Mouse (Mus musculus): ENCODE results near the gene Dguok.
A peak's percentile ranks its signal among the peaks of the same experiment; 100 is the strongest.

The Dguok gene

DNA sequence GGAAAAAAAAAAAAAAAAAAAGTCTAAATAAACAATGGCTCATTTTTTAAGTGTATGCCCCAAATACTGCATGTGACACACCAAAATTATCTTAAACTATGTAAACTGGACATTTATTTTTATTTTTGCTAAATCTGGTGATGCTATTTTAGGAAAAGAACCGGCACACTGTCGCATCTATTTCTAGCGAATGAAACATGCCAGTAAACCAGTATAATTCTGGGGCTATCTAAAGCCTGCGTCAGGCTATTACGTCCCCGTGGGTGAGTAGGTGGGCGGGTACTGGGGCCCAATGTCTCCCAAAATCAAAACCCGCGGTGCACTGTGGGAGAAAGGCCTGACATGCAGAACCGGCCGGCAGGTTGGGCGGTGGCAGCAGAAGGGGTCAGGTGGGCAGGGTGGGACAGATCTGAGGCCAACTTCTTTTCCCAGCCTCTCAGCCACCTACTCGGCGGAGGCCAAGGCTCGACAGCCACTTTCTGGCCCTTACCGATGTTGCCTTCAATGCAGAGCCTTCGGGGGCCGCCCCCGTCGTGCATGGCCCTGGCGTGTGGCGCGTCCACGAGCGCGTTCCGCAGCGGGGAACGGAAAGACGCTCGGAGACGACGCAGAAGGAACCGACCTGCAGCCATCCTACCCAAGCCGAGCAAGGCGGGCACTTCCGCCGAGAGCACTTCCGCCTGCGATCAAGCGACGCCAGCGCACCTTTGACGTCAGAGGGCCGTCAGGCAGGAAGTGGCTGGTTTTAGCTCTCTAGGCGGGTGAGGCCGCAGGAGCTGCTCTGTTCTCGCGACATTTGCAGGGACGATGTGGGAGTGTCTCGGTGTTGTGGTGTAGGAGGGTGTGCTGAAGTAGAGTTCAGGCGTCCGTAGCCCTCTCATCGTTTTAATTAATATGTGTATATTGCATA, at the start of gene Dguok:
TSS of gene Dguok (minus strand) at position 712 of the 910 bp plus-strand sequence.
- peak; percentile 95 to 98 for DNase-seq

DNA sequence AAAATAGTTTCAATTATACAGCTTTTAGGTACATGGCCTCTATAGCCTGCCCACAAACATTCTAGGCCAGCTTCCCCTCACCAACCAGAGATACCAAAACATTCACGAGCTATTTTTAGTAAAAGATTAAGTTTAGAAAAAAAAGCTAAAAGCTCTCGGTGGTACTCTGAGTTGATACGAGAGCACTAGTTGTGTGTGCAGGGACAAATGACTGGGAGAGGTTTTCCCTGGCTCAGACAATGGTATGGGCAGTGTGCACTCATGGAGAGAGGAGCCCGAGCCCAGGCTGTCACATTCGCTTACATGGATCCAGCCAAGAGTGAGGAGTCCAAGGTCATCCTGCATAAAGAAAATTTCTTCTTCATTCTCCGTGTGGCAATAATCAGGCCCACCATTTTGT, 49.2 kb upstream of the Dguok start:
- no peak for DNase-seq

DNA sequence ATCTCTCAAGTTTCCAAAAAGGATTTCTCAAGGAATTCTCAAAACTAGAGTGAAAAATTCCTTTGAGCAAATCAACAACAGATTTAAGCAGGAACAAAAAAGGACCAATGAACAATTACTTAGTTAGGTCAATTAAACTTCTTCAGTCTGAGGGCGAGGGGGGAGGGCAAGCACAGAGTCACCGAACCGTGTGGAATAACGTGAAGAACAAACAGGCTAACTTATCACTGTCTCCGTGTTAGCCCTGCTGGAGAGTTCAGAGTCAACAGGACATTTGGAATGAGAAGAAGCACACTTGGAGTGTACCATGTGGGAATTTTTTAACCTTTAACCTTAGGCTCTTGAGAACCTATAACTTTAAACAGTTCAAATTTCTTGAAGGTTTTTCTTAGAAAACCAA, 41.6 kb upstream of the Dguok start:
- no peak for DNase-seq

DNA sequence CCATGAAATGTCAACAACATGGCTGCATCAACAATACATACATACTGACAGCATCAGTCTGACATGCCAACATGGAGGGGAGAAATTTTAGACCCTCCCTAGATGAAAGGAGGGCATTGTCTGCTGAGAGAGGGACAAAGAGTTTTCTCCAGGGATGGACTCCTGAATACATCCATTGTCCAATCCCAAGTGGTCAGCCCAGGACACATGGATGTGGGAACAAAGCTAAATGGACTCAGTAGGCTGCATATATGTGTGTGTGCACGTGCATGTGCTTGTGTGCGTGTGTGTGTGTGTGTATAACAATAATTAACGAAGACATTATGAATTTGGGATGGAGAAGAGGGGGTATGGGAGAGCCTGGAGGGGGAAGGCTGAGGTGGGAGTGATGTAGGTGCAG, 39.0 kb upstream of the Dguok start:
- no peak for DNase-seq

DNA sequence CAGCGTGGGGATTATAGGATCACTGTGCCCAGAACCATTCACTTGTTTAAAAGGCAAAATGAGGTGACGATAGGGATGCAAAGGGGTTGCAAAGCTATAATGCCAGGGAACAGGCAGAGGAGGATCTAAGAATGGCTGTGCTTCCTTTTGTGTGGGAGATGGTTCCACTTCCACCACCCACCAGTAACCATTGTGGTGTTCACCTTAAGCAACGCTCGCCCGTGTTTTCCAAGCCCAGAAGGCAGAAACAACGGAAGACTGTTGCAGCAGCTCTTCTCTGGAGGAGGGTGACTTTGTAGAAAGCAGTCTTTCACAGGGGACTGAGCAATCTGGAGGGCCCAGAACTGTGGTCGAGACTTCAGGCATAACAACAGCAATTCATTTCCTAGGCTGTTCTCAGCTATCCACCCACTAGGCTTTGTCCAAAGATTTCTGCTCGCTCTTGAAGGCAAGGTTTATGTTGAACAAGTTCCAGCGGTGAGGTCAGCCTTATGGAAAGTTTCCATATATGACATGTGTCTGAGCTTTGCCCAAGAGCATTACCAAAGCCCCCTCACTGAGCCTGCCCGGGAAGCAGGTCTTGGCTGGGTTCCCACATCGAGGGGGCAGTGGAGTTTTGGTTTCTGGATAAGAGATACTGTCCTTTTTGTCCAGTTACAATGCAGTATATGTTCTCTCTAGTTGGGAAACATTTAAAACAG, 35.1 kb upstream of the Dguok start:
- peak; percentile 34 to 56 for DNase-seq

DNA sequence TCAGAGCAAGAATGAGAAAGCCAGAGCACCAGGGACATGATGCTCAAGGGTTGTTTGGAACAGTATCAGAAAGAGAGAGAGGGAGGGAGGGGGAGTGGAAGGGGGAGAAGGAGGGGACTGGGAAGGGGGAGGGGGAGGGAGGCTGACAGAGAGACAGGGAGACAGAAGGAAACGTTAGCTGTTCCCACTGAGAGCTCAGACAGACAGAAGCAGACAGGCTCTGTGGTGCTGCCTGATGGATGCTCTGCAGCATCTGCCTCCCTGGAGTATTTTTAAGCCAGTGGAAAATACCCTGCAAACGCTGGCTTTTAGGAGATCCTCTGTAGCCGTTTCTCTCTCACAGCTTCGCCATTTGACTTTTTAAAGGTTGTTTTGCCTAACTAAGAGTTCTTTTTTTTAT, 33.2 kb upstream of the Dguok start:
- no peak for DNase-seq

DNA sequence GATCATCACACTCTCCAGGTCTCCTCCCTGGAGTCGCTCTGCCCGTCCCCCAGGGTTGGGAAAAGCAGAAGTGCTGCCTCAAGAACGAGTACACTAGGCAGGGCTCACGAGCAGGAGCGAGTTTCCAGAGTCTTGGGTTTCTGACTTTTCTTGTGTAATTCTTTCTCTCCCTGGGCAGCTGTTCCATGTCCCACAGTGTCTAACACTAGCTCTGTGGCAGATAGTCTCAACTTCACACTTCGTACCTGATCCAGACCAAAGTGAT, 30.0 kb upstream of the Dguok start:
- no peak for DNase-seq

DNA sequence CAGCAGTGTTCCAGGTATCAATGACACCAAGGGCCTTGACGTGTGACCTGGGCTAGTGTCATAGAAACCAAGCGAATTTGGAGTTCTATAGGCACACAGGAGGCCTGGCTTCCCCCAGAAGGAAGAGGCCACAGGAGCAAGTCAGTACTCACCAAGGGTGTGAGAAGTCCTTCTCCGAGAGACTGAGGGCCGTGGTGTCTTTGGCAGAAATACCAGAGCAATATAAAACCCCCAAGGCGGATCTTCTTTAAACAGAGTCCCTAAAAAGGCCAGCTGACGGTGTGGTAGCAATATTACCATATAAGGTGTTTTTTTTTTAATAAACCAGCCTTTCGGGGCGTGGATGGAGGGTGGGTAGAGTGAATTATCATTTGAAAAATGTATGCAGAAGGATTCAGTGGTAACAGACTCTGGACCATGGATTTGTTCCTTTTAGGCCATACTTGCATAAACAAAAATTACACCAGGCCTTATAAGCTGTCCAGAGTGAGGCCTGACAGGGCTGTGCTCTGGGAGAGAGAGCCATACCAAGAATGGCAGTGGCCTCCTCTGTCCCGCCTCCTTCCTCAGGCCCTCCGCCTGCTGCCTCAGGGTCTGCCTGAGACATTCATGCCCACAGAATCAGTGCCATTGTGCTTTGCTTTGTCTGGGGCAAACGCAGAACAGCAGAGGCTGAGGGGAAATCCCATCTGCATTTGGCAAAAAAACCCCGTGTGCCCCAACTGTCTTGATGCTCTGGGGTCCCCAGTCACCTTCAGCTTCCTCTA, 29.4 kb upstream of the Dguok start, which contains the start of gene Actg2:
TSS of gene Actg2 (minus strand) at position 238 of the 767 bp plus-strand sequence.
- DNase-seq, result no peak

DNA sequence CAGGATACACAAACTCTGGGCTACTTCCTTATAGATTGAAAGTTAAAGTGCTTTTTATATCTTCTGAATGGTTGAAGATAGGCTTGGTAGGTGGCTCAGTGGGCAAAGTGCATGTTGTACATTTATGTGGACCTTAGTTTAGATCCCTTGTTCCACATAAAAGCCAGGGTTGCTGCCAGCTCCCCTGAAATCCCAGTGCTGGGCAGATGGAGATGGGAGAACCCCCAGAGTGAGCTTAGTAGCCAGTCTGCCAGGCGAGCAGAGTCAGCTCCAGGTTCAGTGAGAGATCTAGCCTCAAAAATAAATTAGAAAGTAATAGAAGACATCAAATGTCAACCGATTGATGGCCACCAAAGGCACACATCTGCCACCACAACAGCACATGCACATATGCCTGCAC, 25.8 kb upstream of the Dguok start:
- peak; percentile 71 to 81 for DNase-seq

DNA sequence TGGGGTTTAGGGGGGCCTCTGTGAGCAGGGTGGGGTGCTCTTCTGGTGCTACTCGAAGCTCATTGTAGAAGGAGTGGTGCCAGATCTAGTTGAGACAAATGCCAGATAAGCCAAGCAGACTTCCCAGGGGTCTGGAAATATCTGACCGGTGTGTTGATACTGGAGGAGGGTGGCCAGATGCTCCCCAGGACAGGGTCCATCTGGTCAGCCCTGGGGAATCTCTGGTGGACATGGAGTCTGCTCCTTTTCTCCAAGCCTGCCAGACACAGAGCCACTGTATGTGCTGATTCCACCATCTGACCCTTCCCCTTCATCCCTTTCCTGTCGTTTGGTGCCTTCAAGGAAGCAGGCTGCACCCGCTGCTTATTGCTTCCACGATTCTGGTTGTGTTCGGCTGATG, 16.4 kb upstream of the Dguok start:
- peak; percentile 40 to 45 for DNase-seq

DNA sequence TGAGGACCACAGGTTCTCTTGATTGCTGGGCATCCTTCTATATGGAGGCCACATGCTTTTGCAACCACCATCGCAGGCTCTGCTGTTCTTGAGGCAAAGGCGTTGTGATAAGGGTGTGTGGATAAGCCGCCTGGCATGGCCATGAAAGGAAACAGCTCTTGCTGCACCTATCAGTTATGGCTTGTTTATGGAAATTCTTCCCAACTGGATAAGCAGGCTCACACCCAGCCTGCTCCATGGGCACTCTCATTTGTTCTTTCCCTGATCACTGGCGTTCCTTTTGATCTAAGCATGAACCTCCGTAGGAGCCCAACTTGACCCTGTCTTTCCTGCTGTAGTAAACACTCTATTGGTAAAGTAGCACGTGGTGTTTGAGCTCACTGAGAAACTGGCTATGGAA, 15.0 kb upstream of the Dguok start:
- DNase-seq, result no peak

DNA sequence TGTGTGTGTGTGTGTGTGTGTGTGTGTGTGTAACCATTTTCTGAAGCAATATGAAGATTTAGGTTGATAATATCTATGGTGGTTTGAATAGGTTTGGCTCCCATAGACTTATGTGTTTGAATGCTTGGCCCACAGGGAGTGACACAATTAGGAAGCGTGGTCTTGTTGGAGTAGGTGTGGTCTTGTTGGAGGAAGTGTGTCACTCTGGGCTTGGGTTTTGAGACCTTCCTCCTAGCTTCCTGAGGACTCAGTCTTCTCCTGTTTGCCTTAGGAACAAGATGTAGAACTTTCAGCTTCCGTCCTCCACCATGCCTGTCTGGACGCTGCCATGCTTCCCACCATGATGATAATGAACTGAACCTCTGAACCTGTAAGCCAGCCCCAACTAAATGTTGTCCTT, 11.9 kb upstream of the Dguok start:
- no peak for DNase-seq

DNA sequence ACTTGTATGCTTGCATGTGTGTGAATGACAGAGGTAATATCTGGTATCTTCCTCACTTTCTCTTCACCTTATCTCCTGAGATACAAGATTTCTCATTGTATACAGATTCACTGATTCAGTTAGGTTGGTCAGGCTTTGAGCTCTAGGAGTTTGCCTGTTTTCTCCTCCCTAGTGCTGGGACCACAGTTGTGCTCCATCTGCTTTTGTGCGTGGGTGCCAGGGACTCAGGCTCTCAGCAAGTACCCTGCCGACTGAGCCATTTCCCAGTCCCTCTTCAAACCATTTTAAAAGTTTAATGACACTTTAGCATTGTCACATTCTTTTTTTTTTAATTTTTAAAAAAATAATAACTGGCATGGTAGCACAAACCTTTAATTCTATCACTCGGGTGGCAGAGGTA, 8.4 kb upstream of the Dguok start:
- DNase-seq, result no peak

DNA sequence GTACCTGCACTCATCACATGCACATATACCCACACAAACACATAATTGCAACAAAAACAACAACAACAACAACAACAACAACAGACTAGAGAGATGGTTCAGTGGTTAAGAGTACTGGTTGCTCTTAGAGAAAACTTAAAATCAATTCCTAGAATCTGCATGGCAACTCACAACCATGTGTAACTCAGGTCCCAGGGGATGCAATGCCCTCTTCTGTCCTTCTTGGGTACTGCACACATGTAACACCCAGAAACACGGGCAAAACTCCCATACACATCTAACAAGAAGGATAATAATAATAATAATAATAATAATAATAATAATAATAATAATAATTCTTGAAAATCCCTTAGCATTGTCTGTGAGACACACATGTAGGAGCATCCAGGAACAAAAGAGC, 5.7 kb upstream of the Dguok start:
- peak; percentile 69 to 77 for DNase-seq

DNA sequence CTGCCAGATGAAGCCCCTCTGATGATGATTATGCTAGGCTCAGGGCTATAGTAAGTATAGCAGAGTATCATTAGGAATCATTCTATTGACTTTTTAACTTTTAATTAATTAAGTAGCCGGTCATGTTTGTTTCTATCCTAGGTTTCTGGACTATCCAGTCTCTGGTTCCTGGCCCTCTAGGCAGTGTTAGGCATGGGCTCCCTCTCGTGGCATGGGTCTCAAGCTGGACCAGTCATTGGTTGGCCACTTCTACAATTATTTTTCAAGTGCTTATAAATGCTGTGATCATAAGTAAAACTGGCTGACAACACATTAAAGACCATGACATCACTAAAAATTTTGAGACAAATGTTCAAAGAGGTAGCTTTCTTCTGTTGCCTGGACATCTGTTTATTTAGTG, 3.4 kb upstream of the Dguok start:
- peak in 1 of 2 experiments; percentile 54 for DNase-seq

DNA sequence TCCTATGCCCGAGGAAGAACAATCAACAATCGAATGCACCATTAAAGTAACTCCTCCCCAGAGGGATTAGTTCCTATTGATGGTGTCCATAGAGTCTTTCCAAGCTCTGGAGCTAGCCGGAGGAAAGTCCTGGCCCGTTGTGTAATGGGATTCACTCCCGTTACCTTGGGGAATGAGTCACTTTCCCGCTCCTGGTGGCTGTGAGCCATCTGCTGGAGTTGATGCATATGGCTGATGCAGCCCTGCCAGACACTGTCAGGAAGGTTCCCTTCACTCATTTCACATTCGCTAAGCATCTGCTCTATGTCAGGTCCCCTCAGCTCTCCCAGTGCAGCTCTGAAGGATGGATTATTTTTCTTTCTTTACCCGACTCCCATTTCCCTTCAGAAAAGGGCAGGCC, 2.7 kb upstream of the Dguok start:
- peak; percentile 80 to 87 for DNase-seq

DNA sequence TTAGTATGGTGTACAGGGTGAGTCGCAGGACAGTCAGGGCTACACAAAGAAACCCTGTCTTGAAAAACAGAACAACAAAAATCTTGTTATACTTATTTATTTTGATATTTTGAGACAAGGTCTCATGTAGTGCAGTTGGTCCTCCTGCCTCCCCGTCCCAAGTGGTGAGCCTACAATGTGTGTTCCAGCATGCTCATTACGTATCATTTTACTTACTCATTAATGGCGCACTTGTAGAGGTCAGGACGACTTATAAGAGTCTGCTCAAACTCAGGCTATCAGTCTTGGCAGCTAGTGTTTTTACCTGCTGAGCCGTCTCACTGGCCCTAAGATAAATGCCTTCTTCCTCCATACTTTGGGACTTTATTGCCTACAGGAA, 388 bp upstream of the Dguok start:
- peak in 1 of 2 experiments; percentile 38 for DNase-seq

DNA sequence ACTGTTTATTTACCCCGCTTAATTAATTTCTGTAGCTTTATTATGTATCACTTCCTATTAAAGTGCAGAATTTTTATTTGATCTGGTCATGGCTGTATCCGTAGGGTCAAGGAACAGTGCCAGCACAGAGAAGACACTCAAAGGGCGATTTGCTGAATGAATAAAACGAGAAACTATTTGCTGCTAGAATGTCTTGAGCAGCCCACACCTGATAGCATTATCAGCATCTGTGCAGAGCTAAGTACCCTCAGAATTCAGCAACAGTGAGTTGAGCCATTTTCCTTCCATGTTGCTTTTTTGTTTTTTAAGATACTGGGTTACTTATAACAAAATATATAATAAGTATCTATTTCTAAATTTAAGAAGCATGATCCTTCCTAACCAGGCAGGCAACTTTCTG, 1.2 kb downstream of the Dguok start:
- DNase-seq, result no peak

DNA sequence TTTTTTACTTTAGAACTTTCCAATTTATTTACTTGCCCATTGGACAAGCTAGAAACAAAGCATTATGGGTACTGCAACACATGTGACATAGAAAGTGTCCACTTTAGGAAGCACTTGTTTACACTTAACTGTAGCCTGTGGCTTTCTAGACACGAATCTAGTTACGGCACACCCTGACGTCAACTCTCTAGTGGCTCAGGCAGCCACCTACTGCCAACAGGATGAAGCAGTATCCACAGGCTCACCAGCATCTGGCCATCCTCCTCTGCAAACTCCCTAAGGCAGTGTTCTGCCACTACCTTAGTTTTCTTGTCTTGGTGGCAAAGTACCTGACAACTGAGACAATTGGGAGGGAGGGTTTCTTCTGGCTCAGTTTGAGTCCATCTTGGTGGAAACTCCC, 3.4 kb downstream of the Dguok start:
- DNase-seq, result no peak

DNA sequence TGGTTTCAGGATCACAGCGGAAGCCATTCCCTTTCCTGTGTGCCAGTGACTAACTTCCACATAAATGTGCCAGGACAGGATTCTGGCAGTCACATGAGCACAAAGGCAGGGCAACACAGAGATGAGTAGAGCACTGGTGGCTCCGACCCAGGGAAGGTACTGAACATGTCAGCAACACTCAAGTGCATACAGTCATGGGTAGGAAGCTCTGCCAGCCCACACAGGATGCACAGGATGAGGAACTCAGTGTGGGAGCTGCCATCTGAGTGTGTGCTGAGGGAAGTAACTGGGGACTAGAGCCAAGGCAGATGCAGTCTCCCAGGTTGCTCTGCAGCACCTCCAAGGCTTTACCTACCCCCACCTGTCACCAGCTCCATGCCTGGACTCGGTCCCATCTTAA, 4.1 kb downstream of the Dguok start:
- DNase-seq, result peak in 1 of 2 experiments; percentile 39

DNA sequence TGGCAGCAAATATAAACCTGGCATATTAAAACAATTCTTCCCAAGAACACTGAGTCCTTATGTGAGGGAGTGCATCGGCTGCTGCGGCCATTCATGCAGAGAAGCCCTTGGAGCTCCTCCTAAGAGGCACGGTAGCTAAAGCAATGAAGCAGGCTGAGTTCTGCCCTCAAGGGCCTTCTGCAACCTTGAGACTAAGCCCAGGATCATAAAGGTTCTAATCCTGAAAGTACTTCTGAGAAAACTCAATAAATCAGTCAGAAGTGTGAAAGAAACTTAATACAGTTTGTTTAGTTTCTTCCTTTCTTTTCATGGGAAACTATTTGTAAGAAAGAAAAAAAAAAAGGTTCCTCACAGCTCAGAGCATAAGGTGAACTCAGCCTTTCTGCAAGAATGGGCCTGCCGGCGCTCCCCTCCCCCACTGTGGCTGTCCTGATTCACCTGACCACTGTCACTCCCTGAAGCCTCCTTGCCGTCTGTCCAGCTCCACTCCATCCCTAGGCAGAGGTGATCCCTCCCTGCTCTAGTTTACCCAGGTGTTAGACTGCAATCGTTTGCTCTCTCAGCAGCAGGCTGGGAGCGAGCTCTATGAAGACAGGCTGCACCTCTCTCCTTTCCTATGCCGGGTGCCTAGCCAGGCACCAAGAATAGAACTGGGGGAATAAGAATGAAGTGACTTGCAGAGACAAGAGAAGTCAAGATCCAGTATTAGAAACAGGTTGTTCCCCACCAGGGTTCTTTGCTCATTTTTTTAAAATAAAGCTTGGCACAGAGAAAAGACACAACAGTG, 5.1 kb downstream of the Dguok start:
- no peak for DNase-seq

DNA sequence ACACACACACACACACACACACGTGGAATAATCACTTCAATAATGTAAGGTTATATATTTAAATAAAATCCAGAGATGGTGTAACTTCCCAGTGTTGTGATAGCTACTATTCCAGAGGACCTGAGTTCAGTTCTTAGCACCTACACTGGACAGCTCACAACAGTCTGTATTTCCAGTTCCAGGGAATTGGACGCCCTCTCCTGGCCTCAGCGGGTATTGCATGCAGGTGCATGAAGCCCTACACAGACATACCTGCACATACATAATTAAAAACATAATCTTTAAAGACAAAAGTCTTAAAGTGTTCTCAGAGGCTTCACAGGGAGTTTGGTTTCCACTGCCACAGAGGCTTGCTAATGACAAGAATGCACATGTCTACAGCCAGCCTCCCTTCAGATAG, 6.3 kb downstream of the Dguok start:
- no peak for DNase-seq

DNA sequence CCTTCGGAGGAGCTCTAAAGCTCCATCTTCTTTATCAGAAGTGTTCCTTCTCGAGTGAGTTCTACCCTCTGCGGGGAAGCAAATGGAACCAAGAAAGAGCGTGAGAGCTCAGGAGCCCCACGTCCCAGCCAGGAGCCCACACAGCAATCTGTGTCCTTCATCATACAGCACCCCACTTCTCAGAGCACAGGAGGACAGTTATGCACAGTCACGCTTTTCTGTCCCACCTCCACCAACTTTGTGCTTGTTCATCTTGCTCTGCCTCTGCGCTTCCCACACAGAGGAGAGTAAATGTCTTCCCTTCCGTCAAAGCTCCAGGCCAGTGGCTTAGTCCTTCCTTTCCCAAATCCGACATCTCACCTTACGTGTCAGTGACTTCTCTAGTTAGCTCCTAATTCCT, 7.7 kb downstream of the Dguok start:
- no peak for DNase-seq
